Mouse (Mus musculus) bone marrow, adult 2 months (tissue): ENCODE data around the gene Igsf3.

Experiments
- CTCF ChIP-seq: fragments of 200-500 bp; IDR thresholded peaks from 2 replicates; pipeline ENCODE4 v1.5.1; 2011; ENCODE audit warnings: low read length, control low read depth; ENCODE audit not compliant: control insufficient read depth, insufficient read depth
- POLR2A ChIP-seq: fragments of 200-500 bp; IDR thresholded peaks from 2 replicates; pipeline ENCODE4 v1.6.1; 2011; ENCODE audit warnings: low read depth, mild to moderate bottlenecking, control low read depth, low read length, borderline replicate concordance; ENCODE audit not compliant: control insufficient read depth

- TF ChIP-seq CTCF (no peak), POLR2A (no peak)
Measured at GRCm38 (mm10) chr3:101430755-101431115, 53.9 kb downstream of the Igsf3 start.
